Mouse (Mus musculus) granulocyte monocyte progenitor cell, adult 5-6 weeks (primary cell): ENCODE data around the gene Ak5. TPM values are rescaled to one million over a fixed set of nuclear protein-coding genes. Genes with fewer than 3 reads are reported as not detected.

Experiments
- ATAC-seq: replicated peaks from 2 replicates; pipeline ENCODE4 v1.8.0; 2016; ENCODE audit warnings: mild to moderate bottlenecking, moderate TSS enrichment, inconsistent platforms; ENCODE audit not compliant: poor library complexity, severe bottlenecking
- total RNA-seq, 2 experiments: library from RNA; stranded (forward) in 1 of 2; stranded (reverse) in 1 of 2; fragments of 200-712, 200-1000 nt in 1 of 2; fragments of >200 nt in 1 of 2; fragmentation: Nextera tagmentation in 1 of 2; gene quantifications; 2 replicates each; pipeline ENCODE4 v1.2.3; 2014 to 2017

Gene Ak5
- total RNA-seq, 2 experiments from 2014 or later, result not detected

DNA sequence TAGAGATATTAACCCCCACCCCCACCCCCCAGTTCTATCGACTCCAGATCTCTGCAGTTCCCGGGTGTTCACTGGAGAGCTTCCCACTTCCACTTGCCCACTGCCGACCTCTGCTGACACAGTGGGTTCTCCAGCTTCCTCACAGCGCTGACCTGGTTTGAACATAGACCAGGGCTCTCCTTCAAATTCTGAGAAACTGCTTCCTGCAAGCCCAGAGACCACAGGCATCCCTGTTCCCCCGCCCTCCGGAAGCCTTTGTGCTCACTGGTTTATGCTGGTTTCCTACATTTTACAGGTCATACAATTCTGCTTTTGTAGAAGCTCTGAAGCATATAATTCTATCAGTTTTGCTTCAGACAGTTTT, 98.9 kb downstream of the Ak5 start:
- ATAC-seq, result peak; percentile 40; the same call in 1 of the 2 replicates

DNA sequence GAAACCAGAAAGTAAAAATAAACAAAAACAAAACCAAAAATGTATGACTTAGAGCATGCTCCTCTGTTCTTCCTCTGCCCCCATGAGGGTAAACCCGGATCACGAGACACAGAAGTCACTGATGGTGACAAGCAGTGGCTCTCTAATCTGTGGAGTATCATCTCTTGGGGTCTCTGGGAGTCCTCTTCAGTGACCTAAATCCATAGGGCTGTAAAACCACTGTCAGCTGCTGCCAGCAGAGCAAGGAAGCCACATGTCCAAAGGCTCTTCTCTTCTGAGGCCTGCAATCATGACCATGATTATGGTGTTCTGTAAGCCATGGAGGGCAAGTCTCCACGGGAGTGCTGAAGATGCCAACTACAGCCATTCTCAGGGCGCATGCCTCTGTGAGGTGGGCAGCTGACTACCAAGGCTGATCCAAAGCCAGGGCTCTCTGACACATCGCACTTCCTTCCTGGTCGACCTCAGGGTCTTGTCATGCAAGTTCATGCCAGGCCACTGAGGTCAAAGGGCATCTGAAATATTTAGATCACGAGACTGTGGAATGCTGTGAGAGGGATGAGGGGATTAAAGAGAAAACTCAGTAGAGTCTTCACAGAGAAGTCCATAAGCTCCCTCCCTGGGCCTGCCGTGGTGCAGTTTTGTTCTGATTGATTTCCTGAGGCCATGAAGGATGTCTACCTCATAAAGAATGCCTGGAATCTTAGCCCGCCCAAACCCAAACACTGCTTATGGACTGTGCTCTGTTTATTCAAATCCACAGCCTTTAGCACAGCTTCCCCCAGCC, 99.5 kb downstream of the Ak5 start:
- 0 out of 2 replicates have a peak, but pooled peaks have one; percentile 9 for ATAC-seq

DNA sequence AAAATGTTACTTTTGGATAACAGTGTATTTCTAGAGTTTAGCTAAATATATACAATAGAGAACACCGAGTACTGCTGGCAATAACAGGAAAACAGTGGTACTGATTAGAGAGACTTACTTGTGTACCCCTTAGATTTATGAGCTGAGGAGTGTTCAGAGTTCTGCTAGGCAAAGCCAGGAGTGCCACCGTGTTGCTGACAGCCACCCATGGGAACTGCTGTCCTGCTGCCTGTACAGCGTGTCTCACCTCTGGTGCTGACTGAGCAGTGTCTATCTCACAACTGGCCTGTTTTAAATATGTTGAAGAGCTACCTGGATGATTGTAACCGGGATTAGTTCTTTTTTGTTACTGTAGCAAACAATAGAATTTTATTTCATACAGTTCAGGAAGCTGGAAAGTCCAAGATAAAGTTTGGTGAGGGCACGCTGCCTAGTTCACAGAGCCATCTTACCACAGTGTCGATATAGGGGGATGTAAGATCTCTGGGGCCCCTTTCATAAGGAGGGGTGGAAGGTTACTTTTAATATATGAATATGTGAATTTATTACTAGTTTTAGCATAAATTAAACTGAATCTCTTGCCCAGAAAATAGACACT, 103.5 kb downstream of the Ak5 start:
- no peak for ATAC-seq

DNA sequence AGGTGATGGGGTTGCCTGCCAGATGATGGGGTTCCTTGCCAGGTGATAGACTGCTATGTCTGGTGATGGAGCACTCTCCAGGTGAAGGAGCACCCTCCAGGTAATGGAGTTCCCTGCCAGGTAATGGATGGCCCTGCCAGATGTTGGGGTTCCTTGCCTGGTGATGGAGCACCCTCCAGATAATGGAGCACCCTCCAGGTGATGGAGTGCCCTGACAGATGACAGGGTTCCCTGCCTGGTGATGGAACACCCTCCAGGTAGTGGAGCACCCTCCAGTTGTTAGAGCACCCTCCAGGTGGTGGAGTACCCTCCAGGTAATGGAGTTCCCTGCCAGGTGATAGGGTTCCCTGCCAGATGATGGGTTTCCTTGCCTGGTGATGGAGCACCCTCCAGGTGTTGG, 104.3 kb downstream of the Ak5 start:
- no peak for ATAC-seq

DNA sequence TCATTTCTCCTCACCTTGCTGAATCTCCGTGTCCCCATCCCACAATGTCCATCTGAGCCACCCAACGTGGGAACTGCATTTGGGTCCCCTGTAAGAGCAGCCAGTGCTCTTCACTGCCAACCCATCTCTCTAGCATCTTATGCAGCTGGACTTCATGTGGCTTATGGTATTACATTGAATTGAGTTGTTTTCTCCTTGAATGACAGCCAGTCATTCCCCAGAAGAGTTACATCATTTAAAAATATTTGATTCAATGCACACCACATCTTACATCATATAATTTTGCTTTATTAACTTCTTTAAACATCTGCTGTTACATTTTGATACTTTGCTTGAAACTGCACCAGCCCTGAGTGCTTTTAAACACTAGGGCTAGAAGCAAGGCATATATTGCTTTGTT, 106.5 kb downstream of the Ak5 start:
- ATAC-seq, result no peak

DNA sequence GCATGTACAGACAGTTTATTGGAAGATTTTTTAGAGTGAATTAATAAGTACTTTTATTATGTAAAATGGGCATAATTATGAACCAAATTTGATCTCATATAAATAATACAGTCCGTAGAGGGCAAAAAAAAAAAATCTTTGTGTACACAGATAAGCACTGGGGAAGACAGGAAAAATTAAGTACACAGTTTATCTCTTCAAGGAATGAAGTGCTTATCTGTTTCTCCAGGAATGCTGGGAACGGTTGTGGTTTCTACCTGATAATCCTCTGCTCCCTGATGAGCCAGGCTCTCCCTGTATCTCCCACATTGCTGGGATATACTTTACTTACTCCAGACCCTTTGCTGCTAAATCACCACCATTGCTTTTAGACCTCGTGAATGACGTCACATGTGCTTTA, 108.9 kb downstream of the Ak5 start:
- ATAC-seq, result no peak

DNA sequence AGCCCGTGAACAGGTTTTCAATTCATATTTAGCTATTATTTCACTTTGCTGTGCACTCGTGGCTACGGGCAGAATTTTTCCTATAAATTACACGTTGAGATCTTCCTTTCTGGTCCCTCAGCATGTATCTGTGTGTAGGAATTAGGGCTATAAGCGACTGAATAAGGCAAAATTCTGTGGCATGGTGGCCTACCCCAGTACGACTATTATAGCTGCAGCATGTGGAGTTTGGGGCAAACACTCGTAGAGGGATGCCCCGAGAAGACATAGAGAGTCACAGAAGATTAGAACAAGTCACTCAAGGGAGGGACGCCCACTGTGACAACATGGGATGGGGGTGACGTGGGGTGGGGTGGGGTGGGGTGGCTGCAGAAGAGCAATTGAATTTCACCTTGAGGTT, 110.1 kb downstream of the Ak5 start:
- no peak for ATAC-seq

DNA sequence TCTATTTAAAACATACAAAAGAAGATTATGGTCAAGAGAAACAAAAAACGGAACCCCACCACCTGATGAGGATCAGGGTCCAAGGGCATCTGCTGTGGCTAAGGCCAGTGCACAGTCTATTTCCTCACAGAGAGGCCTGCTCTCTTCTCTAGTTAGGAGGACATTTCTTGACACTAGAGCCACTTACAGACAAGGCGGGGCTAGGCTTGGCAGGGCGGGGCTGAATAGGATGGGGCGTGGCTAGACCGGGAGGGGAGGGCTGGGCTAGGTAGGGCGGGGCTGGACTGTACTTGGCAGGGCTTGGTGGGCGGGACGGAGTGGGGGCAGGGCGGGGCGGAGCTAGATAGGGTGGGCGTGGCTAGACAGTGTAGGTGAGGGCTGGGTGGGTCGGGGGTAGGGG, 110.5 kb downstream of the Ak5 start:
- ATAC-seq, result peak; percentile 48

DNA sequence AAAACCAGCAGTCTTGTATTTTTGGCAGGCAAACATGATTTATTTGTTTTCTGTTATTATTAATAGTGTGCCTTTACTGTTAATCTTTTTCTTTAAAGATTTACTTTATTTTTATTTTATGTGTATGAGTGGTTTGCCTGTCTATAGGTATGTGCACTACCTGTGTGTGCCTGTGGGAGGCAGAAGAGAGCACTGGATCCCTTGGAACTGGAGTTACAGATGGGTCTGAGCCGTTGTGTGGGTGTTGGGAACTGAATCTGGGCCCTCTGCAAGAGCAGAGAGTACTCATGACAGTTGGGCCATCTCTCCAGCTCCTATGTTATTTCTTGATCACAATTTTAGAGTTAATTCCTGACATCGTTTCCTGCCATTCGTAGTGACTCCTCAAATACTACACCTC, 111.2 kb downstream of the Ak5 start:
- 0 out of 2 replicates have a peak, but pooled peaks have one; percentile 25 for ATAC-seq

DNA sequence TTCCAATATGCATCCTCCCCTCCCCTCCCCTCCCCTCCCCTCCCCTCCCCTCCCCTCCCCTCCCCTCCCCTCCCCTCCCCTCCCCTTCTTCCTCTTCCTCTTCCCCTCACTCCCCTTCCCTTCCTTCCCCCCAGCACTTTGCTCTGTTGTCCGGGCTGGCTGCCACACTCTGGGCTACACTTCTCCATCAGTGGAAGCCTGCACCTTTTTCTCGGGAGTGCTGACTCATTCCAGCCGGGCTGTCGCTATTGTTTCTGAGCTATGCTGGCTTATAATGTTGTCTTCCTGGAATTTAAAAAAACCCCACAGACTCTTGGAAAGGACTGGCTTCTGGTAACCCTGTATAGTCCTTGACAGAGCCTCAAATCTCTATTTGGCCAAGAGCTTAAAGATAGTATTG, 111.7 kb downstream of the Ak5 start:
- ATAC-seq, result no peak

DNA sequence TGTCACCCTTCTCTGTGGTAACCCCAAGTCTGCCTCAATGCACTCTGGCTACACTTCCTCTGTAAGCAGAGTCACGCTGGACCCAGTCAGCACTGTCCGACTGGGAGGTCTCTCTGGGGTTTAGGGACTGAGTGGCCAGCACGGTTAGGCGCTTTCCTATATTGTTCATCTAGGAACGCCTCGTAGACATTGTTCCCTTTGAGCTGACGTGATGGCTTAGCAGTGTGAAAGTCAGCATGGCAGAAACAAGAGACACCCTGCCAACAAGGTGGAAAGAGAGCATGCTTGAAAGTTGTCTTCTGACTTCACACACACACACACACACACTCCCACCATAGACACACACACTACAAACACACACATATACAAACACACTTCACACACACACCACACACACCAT, 112.9 kb downstream of the Ak5 start:
- ATAC-seq, result no peak

DNA sequence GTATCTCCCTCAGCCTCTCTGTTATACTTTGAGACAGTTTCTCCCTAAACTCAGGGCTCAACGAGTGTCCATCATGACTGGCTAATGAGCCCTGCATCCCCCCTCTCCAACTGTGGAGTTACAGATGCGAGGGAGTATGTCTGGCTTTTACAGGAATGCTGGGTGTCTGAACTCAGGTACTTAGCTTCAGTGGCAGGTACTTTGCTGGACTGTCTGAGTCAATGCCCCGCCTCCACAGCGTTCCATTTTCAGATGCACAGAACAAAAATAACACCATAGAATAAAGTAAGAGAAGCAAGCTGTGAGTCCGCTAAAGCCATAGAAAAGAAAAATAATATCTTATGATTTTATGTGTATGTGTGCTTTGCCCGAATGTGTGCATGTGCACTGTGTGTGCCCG, 113.8 kb downstream of the Ak5 start:
- ATAC-seq, result no peak

DNA sequence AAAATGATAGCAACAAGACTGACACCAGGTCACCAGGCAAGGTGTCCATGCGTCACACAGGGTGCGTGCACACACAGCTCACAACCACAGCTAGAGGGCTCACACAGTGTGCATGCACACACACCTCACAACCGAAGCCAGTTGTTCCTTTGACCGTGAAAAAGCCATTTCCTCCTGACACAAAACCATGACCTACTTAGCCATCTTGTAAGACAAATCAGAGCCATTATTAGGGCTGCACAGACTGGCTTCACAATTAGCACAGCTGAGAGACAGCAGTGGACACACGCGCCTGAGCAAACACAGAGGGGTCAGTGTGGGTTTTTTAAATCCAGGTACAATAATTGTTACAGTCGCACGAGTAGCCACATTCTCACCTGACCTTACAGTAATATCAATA, 115.5 kb downstream of the Ak5 start:
- no peak for ATAC-seq

DNA sequence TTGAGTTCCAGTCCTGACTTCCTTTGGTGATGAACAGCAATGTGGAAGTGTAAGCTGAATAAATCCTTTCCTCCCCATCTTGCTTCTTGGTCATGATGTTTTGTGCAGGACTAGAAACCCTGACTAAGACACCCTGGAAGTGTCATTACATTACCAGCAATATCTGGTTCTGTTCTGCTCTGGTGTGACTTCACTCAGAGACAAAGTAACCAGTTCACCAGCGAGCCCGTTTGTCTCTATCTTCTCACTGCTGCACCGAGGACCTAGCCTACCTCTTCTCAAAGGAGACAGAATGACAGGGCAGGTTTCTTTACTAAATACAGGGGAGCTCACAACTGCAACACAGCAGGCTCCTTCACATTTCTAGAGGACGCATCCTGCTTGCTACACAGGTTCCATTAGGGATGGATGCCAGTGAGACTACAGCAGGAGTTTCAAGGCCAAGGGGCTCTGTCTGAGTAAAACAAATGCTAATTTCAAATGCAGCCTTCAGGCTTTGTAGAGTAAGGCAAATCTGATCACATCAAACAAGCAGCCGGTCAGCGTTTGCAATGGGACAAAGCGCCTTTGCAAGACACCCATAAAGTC, 117.5 kb downstream of the Ak5 start:
- ATAC-seq, result no peak

DNA sequence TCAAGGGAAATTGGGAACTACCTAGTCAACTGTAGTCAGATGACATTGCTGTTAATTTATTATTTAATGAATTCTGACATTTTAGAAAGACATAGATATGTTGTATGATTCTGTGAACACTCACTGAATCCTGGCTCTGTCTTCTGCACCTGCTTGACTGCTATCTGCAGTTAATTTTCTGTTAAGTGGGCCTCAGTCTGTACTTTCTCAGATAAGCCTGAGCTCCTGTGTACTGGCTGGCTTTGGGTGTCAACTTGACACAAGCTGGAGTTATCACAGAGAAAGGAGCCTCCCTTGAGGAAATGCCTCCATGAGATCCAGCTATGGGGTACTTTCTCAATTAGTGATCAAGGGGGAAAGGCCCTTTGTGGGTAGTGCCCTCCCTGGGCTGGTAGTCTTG, 118.1 kb downstream of the Ak5 start:
- ATAC-seq, result no peak

DNA sequence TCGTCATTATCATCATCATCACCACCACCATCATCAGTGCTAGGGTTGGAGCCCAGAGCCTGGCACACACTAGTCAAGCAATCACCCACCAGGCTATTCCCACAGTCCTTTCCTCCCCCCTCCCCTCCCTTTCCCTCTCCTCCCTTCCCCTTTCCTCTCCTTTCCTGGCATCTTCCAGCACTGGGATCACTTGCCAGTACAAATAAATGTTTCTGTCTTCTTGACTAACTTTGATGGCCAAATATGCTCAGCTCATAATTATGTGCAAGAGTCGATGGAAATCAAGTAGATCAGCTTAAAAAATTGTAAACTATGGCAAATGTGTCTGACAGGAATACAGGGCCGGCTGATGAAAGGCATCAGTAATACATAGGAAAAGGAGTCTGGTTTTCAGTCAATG, 123.2 kb downstream of the Ak5 start:
- no peak for ATAC-seq

DNA sequence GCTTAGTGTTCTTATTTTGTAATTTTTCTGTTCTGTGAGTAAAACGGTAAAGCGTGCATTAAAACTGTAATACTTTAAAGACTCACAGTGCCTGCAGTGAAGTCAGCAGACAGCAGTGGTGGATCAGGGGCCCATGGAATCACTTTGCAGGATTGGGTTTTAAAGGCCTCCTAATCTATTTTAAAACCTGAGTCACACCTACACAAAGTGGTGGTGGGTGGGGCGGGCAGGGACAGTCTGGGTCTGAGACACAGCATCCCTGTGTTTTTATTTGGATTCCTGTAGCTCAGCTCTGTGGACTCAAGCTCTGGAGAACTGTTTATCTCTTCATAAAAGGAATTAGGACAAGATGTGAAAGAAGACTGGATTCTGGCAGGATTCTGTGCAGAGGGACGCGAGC, 125.9 kb downstream of the Ak5 start:
- no peak for ATAC-seq

DNA sequence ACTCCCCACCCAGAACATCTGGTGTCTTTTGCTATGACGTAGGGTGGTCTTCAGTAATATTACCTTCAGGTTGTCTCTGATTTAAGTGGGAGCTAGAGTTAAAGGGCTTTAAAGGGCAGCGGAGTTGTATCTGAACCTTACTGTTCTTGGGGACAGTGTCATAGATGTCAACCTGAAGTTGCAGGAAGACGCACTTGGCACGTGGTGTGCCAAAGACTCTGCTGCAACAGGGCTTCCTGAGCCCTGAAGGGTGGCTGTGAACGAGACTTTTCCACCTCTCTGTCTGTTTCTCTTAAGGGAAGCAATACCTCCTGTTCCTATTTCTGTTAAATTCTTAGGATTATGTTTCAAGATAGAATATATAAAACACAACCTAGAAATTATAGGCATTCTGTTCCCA, 137.8 kb downstream of the Ak5 start:
- ATAC-seq, result no peak

DNA sequence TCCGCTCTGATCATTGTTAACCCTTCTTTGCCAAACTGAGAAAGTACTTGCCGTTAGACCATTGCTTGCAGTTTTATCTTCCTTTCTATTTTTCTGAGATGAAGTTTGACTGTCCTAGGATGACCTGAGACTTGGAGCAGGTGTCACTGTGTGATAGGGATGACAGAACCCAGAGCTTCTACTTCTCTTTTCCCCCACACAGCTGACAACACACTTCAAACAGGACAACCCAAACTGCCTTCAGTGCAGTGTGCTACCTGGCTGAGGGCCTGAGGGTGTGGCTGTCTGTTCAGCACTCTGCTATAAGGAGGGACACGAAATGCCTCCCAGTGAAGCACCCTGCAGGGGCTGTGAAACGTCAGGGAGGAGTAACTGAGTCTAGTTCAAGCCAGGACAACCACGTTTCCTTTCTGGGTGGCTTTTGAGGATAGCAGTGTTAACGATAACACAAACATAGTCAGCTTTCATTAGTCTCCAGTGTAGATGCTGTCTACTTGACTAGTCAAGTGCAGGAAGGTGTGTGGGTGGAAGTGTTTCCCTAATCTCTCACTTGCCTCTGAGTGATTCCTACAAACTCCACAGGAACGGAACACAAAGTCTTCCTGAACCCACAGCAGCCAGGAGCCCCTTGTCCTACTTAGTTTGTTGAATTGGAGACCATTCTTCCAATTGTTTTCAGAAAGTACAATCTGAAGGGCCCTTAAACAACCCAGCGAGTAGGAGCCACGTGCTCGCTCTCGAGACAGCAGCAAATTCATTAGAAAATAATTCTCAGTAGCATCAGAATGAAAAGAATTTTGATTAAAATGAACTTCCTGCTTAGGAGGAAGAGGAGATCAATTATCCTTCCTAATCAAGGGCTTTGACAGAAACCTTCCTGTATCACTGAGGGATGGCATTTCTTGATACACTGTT, 138.8 kb downstream of the Ak5 start:
- ATAC-seq, result no peak

DNA sequence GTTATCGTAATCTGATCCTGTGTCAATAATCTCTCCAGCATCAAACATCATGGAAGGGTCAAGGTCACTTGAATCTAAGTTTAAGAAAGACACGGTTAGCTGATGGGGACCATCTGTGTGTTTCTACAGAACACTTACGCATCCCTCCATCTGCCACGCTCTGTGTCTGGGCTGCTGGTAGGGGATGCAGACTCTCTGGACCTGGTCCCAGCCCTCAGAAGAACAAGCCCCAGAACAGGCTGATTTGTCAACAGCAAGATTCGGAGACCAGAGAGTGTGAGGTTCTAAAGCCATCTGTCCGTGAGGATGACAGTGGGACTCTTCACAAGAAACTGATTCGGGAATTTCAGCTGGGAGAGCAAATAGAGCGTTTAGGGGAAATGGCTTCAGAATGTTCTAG, 141.4 kb downstream of the Ak5 start:
- no peak for ATAC-seq

DNA sequence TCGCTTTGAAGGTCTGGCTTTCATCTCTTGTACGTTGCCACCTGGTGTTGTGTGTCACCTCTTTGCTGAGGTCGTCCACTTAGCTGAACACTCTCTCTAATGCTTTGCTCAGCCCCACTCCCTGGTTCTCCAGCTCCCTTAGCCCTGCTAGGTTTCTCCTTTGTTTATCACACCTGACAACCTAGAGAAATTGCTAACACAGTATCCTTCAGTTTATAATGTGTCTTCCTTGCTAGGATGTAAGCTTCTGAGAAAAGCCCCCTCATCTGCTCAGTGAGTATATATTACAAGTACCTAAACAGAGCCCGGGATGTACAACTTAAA, 144.9 kb downstream of the Ak5 start:
- ATAC-seq, result no peak
